Mouse (Mus musculus): Measurements from ENCODE around the gene Sub1. TPM values are rescaled to one million over a fixed set of nuclear protein-coding genes. Genes with fewer than 3 reads are reported as not detected.

Gene Sub1
- total and polyA plus RNA-seq, 2 experiments from 2014 or later: 86.7 to 585 TPM

DNA sequence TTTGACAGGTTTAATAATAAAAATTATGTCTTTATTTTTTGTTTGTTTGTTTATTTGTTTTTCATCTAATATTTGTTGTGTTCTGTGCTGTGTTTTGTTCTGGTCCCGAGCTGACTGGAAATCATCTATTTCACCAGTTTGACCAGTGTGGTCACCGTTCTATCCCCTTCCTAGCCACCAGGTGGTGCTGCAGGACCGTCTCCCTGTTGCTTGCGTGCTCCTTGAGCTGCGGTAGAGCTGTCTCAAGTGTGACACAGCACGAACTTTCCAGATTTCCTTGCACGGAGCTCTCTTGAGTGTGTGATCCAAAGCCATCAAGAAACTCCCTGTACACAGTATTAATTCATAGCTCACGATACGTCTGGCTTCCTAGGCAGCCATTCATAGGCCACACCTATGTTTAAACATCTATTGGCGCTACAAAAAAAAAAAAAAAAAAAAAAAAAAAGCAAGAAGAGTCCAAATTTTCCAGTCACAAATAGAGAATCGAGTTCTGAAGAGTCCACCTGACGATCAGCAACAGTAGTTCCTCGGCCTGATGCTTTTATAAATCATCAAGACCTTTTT, 24.8 kb downstream of the Sub1 start:
- Histone ChIP-seq H3K27me3 (ENCODE audit: insufficient read depth, low read length) (no peaks in the 10 kb centered on the region), H3K27ac (no peak overlapping the region), H3K9me3 (ENCODE audit: low read length) (no peaks in the 10 kb centered on the region), H3K4me2 (ENCODE audit: low read depth, low read length) (no peak overlapping the region), H3K4me3 (ENCODE audit: low read length) (no peak overlapping the region), H3K4me1 (ENCODE audit: insufficient read depth, low read length) (no peaks in the 10 kb centered on the region), H3K9ac (replicated peaks; ENCODE audit: low read length) (no peak overlapping the region), H3K36me3 (ENCODE audit: insufficient read depth, low read length) (no peaks in the 10 kb centered on the region)
- WGBS: 26% methylated on average over 13 of the region's 13 CpGs
- peak; percentile 98 for TF ChIP-seq CTCF (IDR thresholded peaks at IDR 0.05; ENCODE audit: low read depth)
- peak; percentile 82 for DNase-seq (ENCODE audit: low spot score)
- ATAC-seq: peak; percentile 89

DNA sequence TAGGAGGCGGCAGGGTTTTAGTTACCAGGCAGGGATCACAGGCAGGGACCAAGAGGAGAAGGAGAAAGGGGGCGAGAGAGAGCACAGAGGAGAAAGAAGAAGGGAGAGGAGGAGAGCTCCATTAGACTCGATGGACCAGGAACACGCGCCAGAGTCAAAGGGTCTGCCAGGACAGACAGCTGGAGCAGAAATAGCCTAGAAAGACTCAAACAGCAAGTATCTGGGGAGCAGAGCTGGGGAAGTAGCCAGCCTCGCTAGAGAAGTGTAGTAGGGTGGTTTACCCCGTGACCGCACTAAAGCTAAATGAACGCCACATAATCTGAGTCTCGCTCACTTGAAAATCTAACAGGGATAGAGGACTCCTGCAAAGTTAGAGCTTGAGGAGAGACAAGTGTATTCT, 26.2 kb downstream of the Sub1 start:
- no peak for ATAC-seq

DNA sequence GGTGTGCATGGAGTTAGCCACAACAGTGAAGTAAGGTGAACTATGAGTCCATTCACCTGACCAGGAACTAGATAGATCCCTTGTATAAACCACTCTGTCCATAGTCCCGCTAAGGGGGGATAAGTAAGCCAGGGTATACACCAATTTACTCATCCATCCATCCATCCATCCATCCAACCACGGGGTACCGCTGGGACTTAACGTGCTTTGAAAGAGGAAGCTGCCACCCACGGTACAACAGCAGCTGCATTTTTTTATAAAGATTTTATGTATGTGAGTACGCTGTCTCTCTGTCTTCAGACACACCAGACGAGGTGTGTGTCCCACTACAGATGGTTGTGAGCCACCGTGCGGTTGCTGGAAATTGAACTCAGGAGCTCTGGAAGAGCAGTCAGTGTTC, 27.9 kb downstream of the Sub1 start:
- no peak overlapping the region for H3K27ac ChIP-seq
- H3K9me3 ChIP-seq (ENCODE audit: low read length): no peaks in the 10 kb centered on the region
- no peak overlapping the region for H3K4me3 ChIP-seq (ENCODE audit: low read length)
- DNase-seq (ENCODE audit: low spot score): no peak
- H3K4me1 ChIP-seq (ENCODE audit: insufficient read depth, low read length): no peaks in the 10 kb centered on the region
- no peak for TF ChIP-seq CTCF (IDR thresholded peaks at IDR 0.05; ENCODE audit: low read depth)
- no peak for ATAC-seq
- no peaks in the 10 kb centered on the region for H3K27me3 ChIP-seq (ENCODE audit: insufficient read depth, low read length)
- no peak overlapping the region for H3K9ac ChIP-seq (replicated peaks; ENCODE audit: low read length)
- no peak overlapping the region for H3K4me2 ChIP-seq (ENCODE audit: low read depth, low read length)
- 94% methylated on average over 9 of the region's 9 CpGs for WGBS
- no peaks in the 10 kb centered on the region for H3K36me3 ChIP-seq (ENCODE audit: insufficient read depth, low read length)

More for the DNA sequence above, 26.2 kb downstream of the Sub1 start:
- DNase-seq (ENCODE audit: low spot score): no peak
- Histone ChIP-seq H3K36me3 (ENCODE audit: insufficient read depth, low read length) (no peaks in the 10 kb centered on the region), H3K27ac (no peak overlapping the region), H3K9me3 (ENCODE audit: low read length) (no peaks in the 10 kb centered on the region), H3K4me2 (ENCODE audit: low read depth, low read length) (no peak overlapping the region), H3K27me3 (ENCODE audit: insufficient read depth, low read length) (no peaks in the 10 kb centered on the region), H3K9ac (replicated peaks; ENCODE audit: low read length) (no peak overlapping the region), H3K4me3 (ENCODE audit: low read length) (no peak overlapping the region), H3K4me1 (ENCODE audit: insufficient read depth, low read length) (no peaks in the 10 kb centered on the region)
- 74% methylated on average over 10 of the region's 10 CpGs for WGBS
- TF ChIP-seq CTCF (IDR thresholded peaks at IDR 0.05; ENCODE audit: low read depth): no peak

DNA sequence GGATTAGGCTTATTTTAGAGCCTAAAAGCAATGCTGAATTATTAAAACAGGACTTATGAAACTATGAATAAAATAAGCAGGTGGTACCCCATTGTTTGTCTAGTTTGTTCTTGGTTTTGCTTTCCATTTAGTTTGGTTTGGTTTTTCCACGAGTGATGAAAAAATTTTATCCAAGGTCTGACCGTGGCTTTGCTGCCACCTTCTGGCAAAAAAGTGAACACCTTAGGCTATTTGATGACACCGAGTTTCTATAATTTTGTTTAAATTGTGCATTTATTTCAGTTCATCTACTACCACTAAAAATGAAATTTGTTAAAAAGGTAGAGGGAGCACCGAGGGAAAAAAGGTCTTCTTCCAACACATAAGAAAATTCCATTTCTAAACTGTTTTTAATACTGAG, 30.4 kb downstream of the Sub1 start:
- peak; percentile 82 for TF ChIP-seq CTCF (IDR thresholded peaks at IDR 0.05; ENCODE audit: low read depth)
- ATAC-seq (no peak), DNase-seq (ENCODE audit: low spot score) (peak; percentile 76)
- H3K9me3 ChIP-seq (ENCODE audit: low read length): no peaks in the 10 kb centered on the region
- no peak overlapping the region for H3K4me3 ChIP-seq (ENCODE audit: low read length)
- no peaks in the 10 kb centered on the region for H3K4me1 ChIP-seq (ENCODE audit: insufficient read depth, low read length)
- no peak overlapping the region for H3K27ac ChIP-seq
- H3K27me3 ChIP-seq (ENCODE audit: insufficient read depth, low read length): no peaks in the 10 kb centered on the region
- 8% methylated on average over 4 of the region's 4 CpGs for WGBS
- H3K9ac ChIP-seq (replicated peaks; ENCODE audit: low read length): no peak overlapping the region
- no peak overlapping the region for H3K4me2 ChIP-seq (ENCODE audit: low read depth, low read length)
- no peaks in the 10 kb centered on the region for H3K36me3 ChIP-seq (ENCODE audit: insufficient read depth, low read length)

DNA sequence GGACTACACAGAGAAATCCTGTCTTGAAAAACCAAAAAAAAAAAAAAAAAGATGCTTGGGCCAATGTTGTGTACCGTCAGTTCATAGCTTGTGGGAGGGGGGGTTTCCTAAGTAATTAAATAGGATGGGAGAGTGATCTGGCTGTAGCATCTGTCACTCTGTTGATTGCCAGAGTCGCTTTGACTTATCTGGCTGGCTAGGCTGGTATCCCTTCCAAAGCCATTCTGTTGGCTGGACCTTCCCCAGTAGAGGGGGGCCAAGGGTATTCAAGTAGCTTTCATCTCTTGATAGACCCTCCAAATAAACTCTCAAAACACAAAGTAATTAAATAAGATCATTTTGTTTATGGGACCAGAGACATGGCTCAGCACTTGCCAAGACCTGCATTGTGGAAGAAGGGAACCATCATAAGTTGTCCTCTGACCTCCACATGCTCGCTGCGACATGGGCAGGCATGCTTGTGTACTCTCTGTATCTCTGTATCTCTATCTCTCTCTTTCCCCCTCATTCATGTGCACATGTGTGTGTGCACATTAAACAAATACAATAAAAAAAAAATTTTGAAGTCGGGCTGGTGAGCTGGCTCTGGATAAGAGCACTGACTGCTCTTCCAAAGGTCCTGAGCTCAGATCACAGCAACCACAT, 31.5 kb downstream of the Sub1 start:
- no peak for TF ChIP-seq CTCF (IDR thresholded peaks at IDR 0.05; ENCODE audit: low read depth)
- Histone ChIP-seq H3K4me3 (ENCODE audit: low read length) (no peak overlapping the region), H3K27ac (no peak overlapping the region), H3K4me1 (ENCODE audit: insufficient read depth, low read length) (no peaks in the 10 kb centered on the region), H3K36me3 (ENCODE audit: insufficient read depth, low read length) (no peaks in the 10 kb centered on the region), H3K9ac (replicated peaks; ENCODE audit: low read length) (no peak overlapping the region), H3K4me2 (ENCODE audit: low read depth, low read length) (no peak overlapping the region), H3K9me3 (ENCODE audit: low read length) (no peaks in the 10 kb centered on the region), H3K27me3 (ENCODE audit: insufficient read depth, low read length) (no peaks in the 10 kb centered on the region)
- ATAC-seq: no peak
- WGBS: 81% methylated on average over 5 of the region's 5 CpGs
- peak; percentile 18 for DNase-seq (ENCODE audit: low spot score)

DNA sequence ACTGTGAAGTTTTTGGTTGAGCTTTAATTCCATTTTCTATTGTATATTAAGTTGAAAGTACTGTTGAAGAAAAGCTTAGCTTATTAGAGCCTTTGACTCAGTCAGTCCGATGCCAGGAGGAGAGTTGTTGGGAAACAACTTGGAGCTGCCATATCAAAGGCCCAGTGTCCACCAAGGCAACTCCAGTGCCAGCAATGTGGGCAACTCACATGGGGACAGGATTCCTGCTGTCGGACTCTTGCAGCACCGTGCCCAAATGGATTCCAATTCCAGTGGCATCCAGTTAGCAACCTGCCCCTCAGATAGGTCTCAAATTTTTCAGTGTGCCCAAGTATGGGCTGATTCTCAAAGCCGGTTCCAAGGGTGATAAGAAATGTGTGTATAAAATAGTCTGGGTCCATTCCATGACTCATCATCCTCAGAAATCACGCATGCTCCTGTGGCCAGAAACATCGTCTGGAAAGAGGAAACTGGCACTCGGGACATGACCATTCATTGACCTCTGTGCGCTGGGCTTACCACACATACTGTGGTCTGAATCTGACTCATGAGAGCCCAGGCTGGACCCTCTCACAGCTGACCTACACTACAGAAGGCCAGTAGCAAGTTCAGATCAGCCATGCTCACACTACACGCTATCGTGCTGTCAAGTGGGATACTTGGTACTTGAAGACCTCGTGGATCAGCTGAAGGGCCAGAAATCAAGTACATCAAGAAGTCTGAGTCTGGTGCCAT, 32.8 kb downstream of the Sub1 start:
- H3K9ac ChIP-seq (replicated peaks; ENCODE audit: low read length): no peak overlapping the region
- ATAC-seq (no peak), DNase-seq (ENCODE audit: low spot score) (no peak)
- 90% methylated on average over 11 of the region's 11 CpGs for WGBS
- TF ChIP-seq CTCF (IDR thresholded peaks at IDR 0.05; ENCODE audit: low read depth): no peak
- no peak overlapping the region for H3K27ac ChIP-seq
- no peaks in the 10 kb centered on the region for H3K36me3 ChIP-seq (ENCODE audit: insufficient read depth, low read length)
- H3K9me3 ChIP-seq (ENCODE audit: low read length): no peaks in the 10 kb centered on the region
- H3K4me1 ChIP-seq (ENCODE audit: insufficient read depth, low read length): no peaks in the 10 kb centered on the region
- H3K27me3 ChIP-seq (ENCODE audit: insufficient read depth, low read length): no peaks in the 10 kb centered on the region
- no peak overlapping the region for H3K4me2 ChIP-seq (ENCODE audit: low read depth, low read length)
- no peak overlapping the region for H3K4me3 ChIP-seq (ENCODE audit: low read length)

DNA sequence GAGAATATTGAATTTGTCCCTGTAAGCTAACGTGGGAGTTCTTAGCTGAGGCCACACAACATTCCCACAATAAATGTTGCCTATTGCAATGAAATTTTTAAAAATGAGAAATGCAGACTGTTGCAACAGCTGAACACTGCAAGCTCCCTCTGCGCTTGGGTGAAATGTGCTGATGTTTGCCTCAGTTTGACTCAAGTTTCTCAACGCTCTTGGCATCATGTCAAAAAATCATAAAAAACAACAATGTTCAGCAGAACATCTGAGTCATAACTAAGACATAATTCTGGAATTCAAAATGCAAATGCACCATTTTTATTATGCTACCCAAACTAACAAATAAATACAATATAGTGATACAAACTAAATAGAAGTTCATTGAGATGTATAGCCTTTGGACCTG, 37.1 kb downstream of the Sub1 start:
- H3K4me1 ChIP-seq (ENCODE audit: insufficient read depth, low read length): no peaks in the 10 kb centered on the region
- H3K4me2 ChIP-seq (ENCODE audit: low read depth, low read length): no peak overlapping the region
- no peaks in the 10 kb centered on the region for H3K27me3 ChIP-seq (ENCODE audit: insufficient read depth, low read length)
- H3K27ac ChIP-seq: no peak overlapping the region
- WGBS: 82% methylated on average over 3 of the region's 3 CpGs
- no peaks in the 10 kb centered on the region for H3K9me3 ChIP-seq (ENCODE audit: low read length)
- no peak overlapping the region for H3K4me3 ChIP-seq (ENCODE audit: low read length)
- DNase-seq (ENCODE audit: low spot score) (no peak), ATAC-seq (no peak)
- TF ChIP-seq CTCF (IDR thresholded peaks at IDR 0.05; ENCODE audit: low read depth): no peak
- no peak overlapping the region for H3K9ac ChIP-seq (replicated peaks; ENCODE audit: low read length)
- no peaks in the 10 kb centered on the region for H3K36me3 ChIP-seq (ENCODE audit: insufficient read depth, low read length)
